Mouse (Mus musculus): Measurements from ENCODE around the gene Enc1.

DNA sequence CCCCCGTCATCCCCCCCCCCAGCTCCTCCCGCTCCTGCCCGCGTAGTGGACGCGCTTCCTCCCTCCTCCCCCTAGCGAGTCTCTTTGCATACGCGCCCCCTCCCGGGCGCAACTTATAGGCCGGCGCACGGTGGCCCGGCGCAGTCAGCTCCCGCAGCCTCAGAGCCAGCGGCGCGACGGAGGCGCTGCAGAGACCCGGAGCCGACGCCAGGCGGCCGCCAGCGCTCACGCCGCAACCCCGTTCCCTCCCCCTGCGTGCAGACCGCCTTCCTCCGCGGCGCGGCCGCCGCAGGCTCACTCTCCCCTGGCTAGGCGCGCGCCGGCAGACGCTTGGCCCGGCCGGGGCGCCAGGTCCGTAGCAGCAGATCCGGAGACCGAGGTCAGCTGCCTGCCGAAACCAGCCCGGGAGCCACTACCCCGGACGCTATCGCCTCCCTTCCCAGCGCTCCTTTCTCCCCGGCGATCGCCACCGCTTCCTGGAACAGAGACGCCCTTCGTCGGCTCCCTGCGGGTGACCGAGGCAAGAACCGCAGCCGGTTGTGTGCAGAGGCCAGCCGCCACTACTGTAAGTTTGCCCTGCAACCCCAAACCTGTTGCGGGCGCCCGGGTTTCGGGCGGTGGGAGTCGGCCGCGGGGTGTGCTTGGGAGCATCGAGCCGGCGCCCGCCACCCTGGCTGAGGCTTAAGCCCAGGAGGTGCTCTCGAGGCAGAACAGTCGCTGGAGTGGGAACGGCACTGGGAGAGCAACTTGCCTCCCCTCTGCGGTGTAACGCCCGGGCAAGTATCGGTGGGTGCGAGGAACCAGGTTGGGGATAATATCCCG lies at the start of gene Enc1:
- peak; percentile 79; the same call in 1 of the 2 replicates for TF ChIP-seq POLR2A (IDR thresholded peaks at IDR 0.05; ENCODE audit: extremely low read depth, insufficient read depth, low read length)
- TF ChIP-seq CTCF (IDR thresholded peaks at IDR 0.05; ENCODE audit: extremely low read depth, insufficient read depth, low read length) = 0 out of 2 replicates have a peak, but pooled peaks have one; percentile 18

Data from cortical plate, adult 2 months (tissue).